Mouse (Mus musculus): ENCODE results near the gene Ciao1. TPM values are rescaled to one million over a fixed set of nuclear protein-coding genes. Genes with fewer than 3 reads are reported as not detected.
A peak's percentile ranks its signal among the peaks of the same experiment; 100 is the strongest.

Gene Ciao1
- polyA plus RNA-seq, 1 experiment from 2014 or later: 53.7 TPM

DNA sequence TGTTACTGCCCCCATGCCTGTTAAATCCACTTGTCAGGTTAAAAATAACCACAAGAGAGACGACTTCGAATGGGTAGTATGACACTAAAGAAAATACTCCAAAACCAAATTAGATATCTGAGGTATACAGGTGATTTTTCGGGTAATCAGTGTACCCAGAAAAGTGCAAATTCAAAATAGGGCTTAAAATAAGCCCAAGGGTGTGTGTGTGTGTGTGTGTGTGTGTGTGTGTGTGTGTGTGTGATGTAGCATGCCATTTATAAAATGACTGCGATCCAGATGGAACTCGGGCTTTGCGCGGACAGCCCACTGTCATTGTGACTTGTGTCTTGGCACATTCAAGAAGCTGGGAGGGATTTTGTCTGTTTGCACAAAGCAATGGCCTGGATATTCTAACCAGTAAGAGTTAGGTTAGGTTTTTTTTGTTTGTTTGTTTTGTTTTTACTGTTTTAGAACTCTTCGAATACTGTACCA, 23.5 kb upstream of the Ciao1 start:
- peak overlapping the region; percentile 99 for H3K9ac ChIP-seq (ENCODE audit: low read depth, low read length)
- H3K4me3 ChIP-seq (ENCODE audit: low read depth, low read length): peak overlapping the region; percentile 87
- no peak for ATAC-seq (replicated peaks; ENCODE audit: insufficient number of reproducible peaks, low FRiP score, low TSS enrichment)
- no peaks in the 10 kb centered on the region for H3K9me3 ChIP-seq (replicated peaks; ENCODE audit: control insufficient read depth, low read length)
- 13% methylated on average over 8 of the region's 8 CpGs for WGBS (ENCODE audit: insufficient replicate concordance)
- H3K4me2 ChIP-seq: peak overlapping the region; percentile 80
- peaks cover 11% of the 10 kb centered on the region for H3K4me1 ChIP-seq (ENCODE audit: control insufficient read depth, insufficient read depth, low read length)
- no peaks in the 10 kb centered on the region for H3K27me3 ChIP-seq (ENCODE audit: control insufficient read depth, insufficient read depth, low read length)
- H3K27ac ChIP-seq (ENCODE audit: low read depth, low read length): peak overlapping the region; percentile 96
- H3K36me3 ChIP-seq (ENCODE audit: control insufficient read depth, insufficient read depth, low read length): no peaks in the 10 kb centered on the region

DNA sequence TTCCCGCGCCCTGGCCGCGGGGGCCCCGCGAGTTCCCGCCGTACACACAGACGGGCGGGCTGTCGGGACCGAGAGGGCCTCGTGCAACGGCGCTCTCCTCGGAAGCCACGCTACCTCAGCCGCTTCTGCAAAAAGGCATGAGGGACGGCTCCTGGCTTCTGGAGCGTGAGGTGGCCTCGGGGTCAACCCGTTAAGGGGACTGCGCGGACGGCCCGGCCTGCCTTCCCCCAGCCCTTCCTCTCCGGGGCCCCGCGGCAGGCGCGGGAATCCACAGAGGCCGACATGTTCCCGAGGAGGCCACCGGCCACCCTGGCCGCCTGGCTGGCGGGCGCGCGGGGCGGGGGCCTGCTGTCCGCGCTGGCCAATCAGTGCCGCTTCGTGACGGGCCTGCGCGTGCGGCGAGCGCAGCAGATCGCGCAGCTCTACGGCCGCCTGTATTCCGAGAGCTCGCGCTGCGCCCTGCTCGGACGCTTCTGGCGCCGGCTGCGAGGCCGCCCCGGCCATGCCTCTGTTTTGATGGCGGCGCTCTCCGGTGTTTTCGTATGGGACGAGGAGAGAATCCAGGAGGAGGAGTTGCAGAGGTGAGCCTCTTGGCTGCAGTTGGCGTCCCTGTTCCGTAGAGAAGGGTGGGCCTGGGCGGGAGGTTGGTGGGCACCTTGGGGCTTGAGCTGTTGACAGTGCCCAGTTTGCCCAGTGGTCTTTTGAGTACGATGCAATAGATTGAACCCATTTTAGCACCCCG, 22.9 kb upstream of the Ciao1 start:
- Histone ChIP-seq H3K27me3 (ENCODE audit: control insufficient read depth, insufficient read depth, low read length) (no peaks in the 10 kb centered on the region), H3K9ac (ENCODE audit: low read depth, low read length) (peak overlapping the region; percentile 99), H3K4me2 (peak overlapping the region; percentile 80), H3K4me3 (ENCODE audit: low read depth, low read length) (peak overlapping the region; percentile 87), H3K9me3 (replicated peaks; ENCODE audit: control insufficient read depth, low read length) (no peaks in the 10 kb centered on the region), H3K36me3 (ENCODE audit: control insufficient read depth, insufficient read depth, low read length) (no peaks in the 10 kb centered on the region), H3K27ac (ENCODE audit: low read depth, low read length) (peak overlapping the region; percentile 96), H3K4me1 (ENCODE audit: control insufficient read depth, insufficient read depth, low read length) (peaks cover 11% of the 10 kb centered on the region)
- ATAC-seq (replicated peaks; ENCODE audit: insufficient number of reproducible peaks, low FRiP score, low TSS enrichment): peak; percentile 94
- under 1% methylated on average over 67 of the region's 75 CpGs for WGBS (ENCODE audit: insufficient replicate concordance)

DNA sequence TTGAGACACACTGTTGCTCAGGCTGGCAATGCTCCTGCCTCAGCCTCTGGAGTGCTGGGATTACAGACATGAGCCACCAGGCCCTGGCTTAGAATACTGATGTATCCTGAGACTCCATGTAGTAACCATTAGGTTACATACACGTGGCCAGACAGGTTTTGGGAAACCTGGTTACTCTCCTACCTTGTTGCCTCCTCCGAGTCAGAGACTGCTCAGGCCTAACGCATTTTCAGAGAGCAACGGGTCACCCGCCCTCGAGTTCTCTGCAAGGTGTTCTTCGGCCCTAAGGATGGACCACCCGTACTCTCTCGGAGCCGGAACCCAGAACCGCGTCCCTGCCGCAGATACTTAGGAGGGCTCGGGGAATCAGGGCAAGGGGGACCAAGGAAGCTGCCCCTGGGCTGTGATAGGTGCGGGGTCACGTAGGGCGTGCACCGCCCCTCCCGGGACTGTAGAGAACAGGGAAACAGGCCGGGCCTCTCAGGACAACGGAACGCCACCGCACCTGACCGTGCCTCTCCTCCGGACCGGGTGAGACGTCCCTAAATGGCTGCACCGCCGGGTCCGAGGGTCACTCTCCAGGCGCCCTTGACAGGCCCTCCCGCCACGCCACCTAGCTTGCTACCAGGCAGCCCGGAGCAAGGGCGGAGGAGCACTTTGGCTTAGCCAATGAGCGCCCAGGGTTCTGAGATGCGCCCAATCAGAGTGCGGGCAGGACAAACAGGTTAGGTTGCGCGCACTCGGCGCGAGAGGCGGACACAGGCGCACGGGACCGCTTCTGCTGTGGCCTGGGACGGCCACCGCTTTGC, 22.1 kb upstream of the Ciao1 start, which contains the start of gene Stard7:
TSS of gene Stard7 (plus strand) at position 728 of the 809 bp plus-strand sequence.
- Histone ChIP-seq H3K9ac (ENCODE audit: low read depth, low read length) (peak within 1 kb of the TSS; percentile 99), H3K4me2 (peak within 1 kb of the TSS; percentile 80), H3K36me3 (ENCODE audit: control insufficient read depth, insufficient read depth, low read length) (no peaks in the 10 kb centered on the region), H3K4me1 (ENCODE audit: control insufficient read depth, insufficient read depth, low read length) (peaks cover 5% of the 10 kb centered on the region), H3K27ac (ENCODE audit: low read depth, low read length) (peak within 1 kb of the TSS; percentile 96), H3K4me3 (ENCODE audit: low read depth, low read length) (peak within 1 kb of the TSS; percentile 87), H3K27me3 (ENCODE audit: control insufficient read depth, insufficient read depth, low read length) (no peaks in the 10 kb centered on the region), H3K9me3 (replicated peaks; ENCODE audit: control insufficient read depth, low read length) (no peaks in the 10 kb centered on the region)
- ATAC-seq (replicated peaks; ENCODE audit: insufficient number of reproducible peaks, low FRiP score, low TSS enrichment): peak; percentile 99
- WGBS (ENCODE audit: insufficient replicate concordance): 1% methylated on average over 49 of the region's 49 CpGs

DNA sequence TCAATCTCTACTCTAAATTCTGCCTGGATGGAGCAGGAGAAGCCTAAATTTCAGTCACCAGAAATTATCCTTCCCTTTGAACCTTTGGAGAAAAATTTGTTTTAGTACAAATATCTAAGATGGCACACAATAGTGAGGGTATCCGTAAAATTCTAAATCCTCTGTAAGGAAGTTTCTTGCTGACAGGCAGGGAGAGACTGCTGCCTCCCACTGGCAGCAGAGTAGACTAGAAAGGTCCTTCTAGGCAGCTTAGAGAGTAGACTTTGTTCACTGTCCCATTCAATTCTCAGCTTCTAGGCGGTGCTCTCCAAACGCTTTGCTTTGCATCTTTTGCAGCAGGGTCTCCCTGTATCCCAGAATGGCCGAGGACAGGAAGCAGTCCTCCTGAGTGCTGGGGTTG, 20.2 kb upstream of the Ciao1 start:
- H3K36me3 ChIP-seq (ENCODE audit: control insufficient read depth, insufficient read depth, low read length): no peaks in the 10 kb centered on the region
- H3K4me3 ChIP-seq (ENCODE audit: low read depth, low read length): no peak overlapping the region
- H3K4me1 ChIP-seq (ENCODE audit: control insufficient read depth, insufficient read depth, low read length): peaks cover 3% of the 10 kb centered on the region; the same call in 1 of the 2 replicates
- H3K27me3 ChIP-seq (ENCODE audit: control insufficient read depth, insufficient read depth, low read length): no peaks in the 10 kb centered on the region
- WGBS (ENCODE audit: insufficient replicate concordance): 52% methylated on average over 4 of the region's 4 CpGs
- no peak for ATAC-seq (replicated peaks; ENCODE audit: insufficient number of reproducible peaks, low FRiP score, low TSS enrichment)
- no peak overlapping the region for H3K4me2 ChIP-seq
- H3K9ac ChIP-seq (ENCODE audit: low read depth, low read length): no peak overlapping the region
- no peak overlapping the region for H3K27ac ChIP-seq (ENCODE audit: low read depth, low read length)
- H3K9me3 ChIP-seq (replicated peaks; ENCODE audit: control insufficient read depth, low read length): no peaks in the 10 kb centered on the region

DNA sequence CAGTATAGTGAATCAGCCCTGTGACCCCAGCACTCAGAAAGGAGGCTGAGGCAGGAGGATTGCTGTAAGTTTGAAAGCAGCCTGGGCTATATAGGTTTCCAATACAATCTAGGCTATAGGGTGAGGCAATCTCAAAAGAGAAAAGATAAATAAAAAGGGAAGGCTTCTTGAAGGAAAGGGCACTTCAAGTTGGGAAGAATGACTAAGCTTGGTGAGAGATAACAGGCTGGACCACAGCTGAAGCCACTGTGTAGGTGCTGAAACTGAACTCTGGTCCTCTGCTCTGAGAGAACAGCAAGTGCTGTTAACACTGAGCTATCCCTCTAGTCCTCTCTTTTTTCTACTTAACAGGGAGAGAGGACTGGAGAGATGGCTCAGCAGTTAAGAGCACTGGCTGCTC, 14.9 kb upstream of the Ciao1 start:
- peaks cover 3% of the 10 kb centered on the region; the same call in 1 of the 2 replicates for H3K36me3 ChIP-seq (ENCODE audit: control insufficient read depth, insufficient read depth, low read length)
- H3K4me3 ChIP-seq (ENCODE audit: low read depth, low read length): no peak overlapping the region
- no peaks in the 10 kb centered on the region for H3K4me1 ChIP-seq (ENCODE audit: control insufficient read depth, insufficient read depth, low read length)
- H3K4me2 ChIP-seq: no peak overlapping the region
- no peak overlapping the region for H3K27ac ChIP-seq (ENCODE audit: low read depth, low read length)
- no peaks in the 10 kb centered on the region for H3K9me3 ChIP-seq (replicated peaks; ENCODE audit: control insufficient read depth, low read length)
- ATAC-seq (replicated peaks; ENCODE audit: insufficient number of reproducible peaks, low FRiP score, low TSS enrichment): no peak
- no peak overlapping the region for H3K9ac ChIP-seq (ENCODE audit: low read depth, low read length)
- H3K27me3 ChIP-seq (ENCODE audit: control insufficient read depth, insufficient read depth, low read length): no peaks in the 10 kb centered on the region

DNA sequence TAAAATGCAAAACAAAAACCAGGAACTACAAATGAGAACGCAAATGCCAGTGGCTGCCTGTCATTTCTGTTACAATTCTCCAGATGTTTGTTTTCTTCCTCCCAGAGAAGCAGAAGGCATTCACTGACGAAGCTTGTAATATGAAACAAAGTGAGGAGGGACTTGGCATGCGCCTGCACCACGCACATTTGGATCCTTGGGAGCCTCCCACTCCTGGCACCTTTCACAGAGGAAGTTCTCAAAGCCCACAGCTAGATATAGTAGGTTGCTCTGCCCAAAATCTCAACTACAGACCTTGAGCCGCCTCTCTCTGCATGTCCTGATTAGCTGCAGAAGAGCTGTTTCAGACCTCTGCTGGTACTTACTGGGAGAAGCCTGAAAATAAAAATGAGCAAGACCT, 11.7 kb upstream of the Ciao1 start:
- Histone ChIP-seq H3K27me3 (ENCODE audit: control insufficient read depth, insufficient read depth, low read length) (no peaks in the 10 kb centered on the region), H3K9ac (ENCODE audit: low read depth, low read length) (no peak overlapping the region), H3K4me2 (no peak overlapping the region), H3K27ac (ENCODE audit: low read depth, low read length) (no peak overlapping the region), H3K9me3 (replicated peaks; ENCODE audit: control insufficient read depth, low read length) (no peaks in the 10 kb centered on the region), H3K4me1 (ENCODE audit: control insufficient read depth, insufficient read depth, low read length) (no peaks in the 10 kb centered on the region), H3K36me3 (ENCODE audit: control insufficient read depth, insufficient read depth, low read length) (peaks cover 7% of the 10 kb centered on the region), H3K4me3 (ENCODE audit: low read depth, low read length) (no peak overlapping the region)
- WGBS (ENCODE audit: insufficient replicate concordance): 85% methylated on average over 5 of the region's 5 CpGs
- no peak for ATAC-seq (replicated peaks; ENCODE audit: insufficient number of reproducible peaks, low FRiP score, low TSS enrichment)

DNA sequence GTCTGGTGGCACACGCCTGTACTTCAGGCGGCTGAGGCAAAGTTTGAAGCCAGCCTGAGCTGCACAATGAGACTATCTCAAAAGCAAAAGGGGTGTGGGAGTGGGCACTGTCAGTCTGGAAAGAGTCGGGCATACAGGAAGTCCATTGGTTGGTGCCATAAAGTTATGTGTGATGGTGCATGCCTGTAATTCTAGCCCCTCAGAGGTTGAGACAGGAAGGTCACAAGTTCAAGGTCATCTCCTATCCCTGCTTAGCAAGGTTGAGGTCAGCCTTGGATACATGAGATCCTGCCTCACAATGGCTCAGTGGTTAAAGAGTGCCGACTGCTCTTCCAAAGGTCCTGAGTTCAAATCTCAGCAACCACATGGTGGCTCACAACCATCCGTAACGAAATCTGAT, 7.7 kb upstream of the Ciao1 start:
- WGBS (ENCODE audit: insufficient replicate concordance): 78% methylated on average over 6 of the region's 6 CpGs
- H3K27ac ChIP-seq (ENCODE audit: low read depth, low read length): no peak overlapping the region
- no peak overlapping the region for H3K9ac ChIP-seq (ENCODE audit: low read depth, low read length)
- peaks cover 7% of the 10 kb centered on the region for H3K36me3 ChIP-seq (ENCODE audit: control insufficient read depth, insufficient read depth, low read length)
- no peak overlapping the region for H3K4me2 ChIP-seq
- no peak overlapping the region for H3K4me3 ChIP-seq (ENCODE audit: low read depth, low read length)
- no peak for ATAC-seq (replicated peaks; ENCODE audit: insufficient number of reproducible peaks, low FRiP score, low TSS enrichment)
- no peaks in the 10 kb centered on the region for H3K9me3 ChIP-seq (replicated peaks; ENCODE audit: control insufficient read depth, low read length)
- peaks cover 15% of the 10 kb centered on the region for H3K4me1 ChIP-seq (ENCODE audit: control insufficient read depth, insufficient read depth, low read length)
- H3K27me3 ChIP-seq (ENCODE audit: control insufficient read depth, insufficient read depth, low read length): no peaks in the 10 kb centered on the region

DNA sequence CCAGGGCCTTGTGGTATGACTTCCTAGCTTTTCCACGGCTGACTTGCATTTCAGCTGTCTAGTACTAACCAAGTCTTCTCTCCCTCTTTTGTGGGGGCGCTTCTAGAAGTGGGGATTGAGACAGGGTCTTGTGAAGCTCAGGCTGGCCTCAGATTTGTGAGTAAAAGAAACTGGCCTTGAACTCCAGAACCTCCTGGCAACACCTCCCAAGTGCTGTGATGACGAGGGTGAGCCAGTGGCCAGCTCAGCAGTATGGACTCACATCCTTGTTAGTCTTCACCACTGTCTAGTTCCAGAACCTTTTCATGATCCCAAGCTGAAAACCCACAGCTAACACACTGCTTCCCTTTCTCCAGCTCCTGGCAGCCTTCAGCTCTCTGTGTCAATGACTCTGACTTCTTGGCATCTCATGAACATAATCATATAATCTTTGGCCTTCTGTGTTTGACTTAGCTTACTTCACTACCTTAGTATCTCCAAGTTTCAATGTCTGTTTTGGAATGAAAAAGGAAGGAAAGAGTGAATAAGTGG, 7.1 kb upstream of the Ciao1 start:
- ATAC-seq (replicated peaks; ENCODE audit: insufficient number of reproducible peaks, low FRiP score, low TSS enrichment): no peak
- no peaks in the 10 kb centered on the region for H3K27me3 ChIP-seq (ENCODE audit: control insufficient read depth, insufficient read depth, low read length)
- H3K36me3 ChIP-seq (ENCODE audit: control insufficient read depth, insufficient read depth, low read length): peaks cover 7% of the 10 kb centered on the region
- H3K4me2 ChIP-seq: no peak overlapping the region
- H3K27ac ChIP-seq (ENCODE audit: low read depth, low read length): no peak overlapping the region
- WGBS (ENCODE audit: insufficient replicate concordance): 70% methylated on average over 3 of the region's 3 CpGs
- H3K9me3 ChIP-seq (replicated peaks; ENCODE audit: control insufficient read depth, low read length): no peaks in the 10 kb centered on the region
- H3K4me3 ChIP-seq (ENCODE audit: low read depth, low read length): no peak overlapping the region
- no peak overlapping the region for H3K9ac ChIP-seq (ENCODE audit: low read depth, low read length)
- peaks cover 15% of the 10 kb centered on the region for H3K4me1 ChIP-seq (ENCODE audit: control insufficient read depth, insufficient read depth, low read length)
